Mouse (Mus musculus) small intestine, adult 2 months (tissue): ENCODE measurements around the gene Nsmf. TPM values are rescaled to one million over a fixed set of nuclear protein-coding genes. Genes with fewer than 3 reads are reported as not detected.

Experiments used
- H3K27ac ChIP-seq: fragments of 200-500 bp; 2 replicates; pipeline ENCODE4 v1.5.1; 2012; ENCODE audit warnings: low read depth, low read length, control low read depth, inconsistent platforms; ENCODE audit not compliant: insufficient read depth
- H3K27me3 ChIP-seq: fragments of 200-500 bp; 2 replicates; pipeline ENCODE4 v1.6.1; 2012; ENCODE audit warnings: mild to moderate bottlenecking, moderate library complexity, low read length, inconsistent platforms; ENCODE audit not compliant: control insufficient read depth, insufficient read depth
- H3K36me3 ChIP-seq: fragments of 200-500 bp; 2 replicates; pipeline ENCODE4 v1.6.1; 2012; ENCODE audit warnings: mild to moderate bottlenecking, low read length, control low read depth, inconsistent platforms; ENCODE audit not compliant: control insufficient read depth, insufficient read depth
- H3K4me1 ChIP-seq: fragments of 200-500 bp; 2 replicates; pipeline ENCODE4 v1.6.1; 2012; ENCODE audit warnings: low read length, inconsistent platforms, mixed read lengths; ENCODE audit not compliant: control insufficient read depth, insufficient read depth, insufficient read length
- H3K4me3 ChIP-seq: fragments of 200-500 bp; 2 replicates; pipeline ENCODE4 v1.5.1; 2012; ENCODE audit warnings: low read depth, mild to moderate bottlenecking, control low read depth, inconsistent platforms, low read length, moderate library complexity
- CTCF ChIP-seq: fragments of 200-500 bp; IDR thresholded peaks from 2 replicates; pipeline ENCODE4 v1.5.1; 2012; ENCODE audit warnings: low read depth, mild to moderate bottlenecking, control low read depth, inconsistent platforms, low read length, moderate library complexity, mixed read lengths; ENCODE audit not compliant: insufficient replicate concordance, insufficient read length; ENCODE audit errors: extremely low read depth
- POLR2A ChIP-seq: fragments of 200-500 bp; IDR thresholded peaks from 2 replicates; pipeline ENCODE4 v1.6.1; 2012; ENCODE audit warnings: low read depth, mild to moderate bottlenecking, control low read depth, inconsistent platforms, low read length, moderate library complexity
- WGBS: fragments of 180-500 bp; shearing (Covaris S2); methylation state at CpG from one replicate; pipeline ENCODE4 v1.1.7; 2018; 5-methylcytosine and 5-hydroxymethylcytosine counted together
- polyA plus RNA-seq: library from polyadenylated mRNA; depleted of rRNA; stranded (reverse); fragments of >200 nt; gene quantifications from 2 replicates; pipeline ENCODE4 v1.2.3, GENCODE M21; 2012; rRNA removed

Gene Nsmf
- polyA plus RNA-seq, 1 experiment, result 100 TPM

- Histone ChIP-seq H3K27ac (no peak overlapping the region), H3K27me3 (no peaks in the 10 kb centered on the region), H3K4me1 (peaks cover 8% of the 10 kb centered on the region; the same call in 1 of the 2 replicates), H3K4me3 (no peak overlapping the region), H3K36me3 (no peaks in the 10 kb centered on the region)
- TF ChIP-seq POLR2A, result no peak
- no peak for TF ChIP-seq CTCF
- 84% methylated on average over 3 of the region's 3 CpGs for WGBS
These were observed 45.5 kb downstream of the Nsmf start for GRCm38 (mm10) chr2:25099703-25100102.

- TF ChIP-seq CTCF, result no peak
- TF ChIP-seq POLR2A, result no peak
- H3K36me3 ChIP-seq, result no peaks in the 10 kb centered on the region
- no peaks in the 10 kb centered on the region for H3K4me1 ChIP-seq
- 89% methylated on average over 2 of the region's 2 CpGs for WGBS
- H3K4me3 ChIP-seq, result no peak overlapping the region
- H3K27ac ChIP-seq, result no peak overlapping the region
- H3K27me3 ChIP-seq, result no peaks in the 10 kb centered on the region
These were observed 50.0 kb downstream of the Nsmf start for GRCm38 (mm10) chr2:25104122-25104521.

GRCm38 (mm10) chr2:25106045-25106444 lies 51.9 kb downstream of the Nsmf start:
- WGBS, result 45% methylated on average over 3 of the region's 3 CpGs
- Histone ChIP-seq H3K27me3 (no peaks in the 10 kb centered on the region), H3K4me3 (no peak overlapping the region), H3K36me3 (no peaks in the 10 kb centered on the region), H3K27ac (no peak overlapping the region), H3K4me1 (peaks cover 6% of the 10 kb centered on the region; the same call in 1 of the 2 replicates)
- TF ChIP-seq CTCF, result no peak
- no peak for TF ChIP-seq POLR2A

GRCm38 (mm10) chr2:25109487-25109886 lies 55.3 kb downstream of the Nsmf start:
- H3K27ac ChIP-seq, result no peak overlapping the region
- no peaks in the 10 kb centered on the region for H3K36me3 ChIP-seq
- H3K27me3 ChIP-seq, result no peaks in the 10 kb centered on the region
- H3K4me3 ChIP-seq, result no peak overlapping the region
- TF ChIP-seq CTCF (no peak), POLR2A (no peak)
- peaks cover 11% of the 10 kb centered on the region for H3K4me1 ChIP-seq

- Histone ChIP-seq H3K36me3 (no peaks in the 10 kb centered on the region), H3K4me3 (no peak overlapping the region), H3K4me1 (peaks cover 11% of the 10 kb centered on the region), H3K27me3 (no peaks in the 10 kb centered on the region), H3K27ac (peak overlapping the region; percentile 29; the same call in 1 of the 2 replicates)
- TF ChIP-seq CTCF (no peak), POLR2A (no peak)
These were observed 56.5 kb downstream of the Nsmf start for GRCm38 (mm10) chr2:25110505-25111183.

- Histone ChIP-seq H3K4me3 (no peak overlapping the region), H3K27me3 (no peaks in the 10 kb centered on the region), H3K4me1 (peaks cover 11% of the 10 kb centered on the region), H3K27ac (peak overlapping the region; percentile 52; the same call in 1 of the 2 replicates), H3K36me3 (no peaks in the 10 kb centered on the region)
- 55% methylated on average over 9 of the region's 9 CpGs for WGBS
- no peak for TF ChIP-seq CTCF
- no peak for TF ChIP-seq POLR2A
These were observed 57.1 kb downstream of the Nsmf start for GRCm38 (mm10) chr2:25111184-25111791.

Other genes starting within 250 kb of the Nsmf start
- gene Ehmt1, start 134.7 kb upstream of the Nsmf start, polyA plus RNA-seq, result 21.0 and 32.2 TPM in 2 replicates
- gene Arrdc1, start 119.1 kb upstream of the Nsmf start, polyA plus RNA-seq, result 105 and 166 TPM in 2 replicates
- gene Zmynd19, start 104.6 kb upstream of the Nsmf start, polyA plus RNA-seq, result 1.7 and 3.2 TPM in 2 replicates
- gene Dph7, start 92.0 kb upstream of the Nsmf start, polyA plus RNA-seq, result 4.1 and 7.1 TPM in 2 replicates
- 9.8 and 14.6 TPM in 2 replicates for gene Mrpl41, start 79.3 kb upstream of the Nsmf start, polyA plus RNA-seq
- gene Pnpla7, start 78.3 kb upstream of the Nsmf start, polyA plus RNA-seq, result 7.4 and 20.5 TPM in 2 replicates
- 149 and 281 TPM in 2 replicates for gene Entpd8, start 25.9 kb downstream of the Nsmf start, polyA plus RNA-seq
- 14.1 and 15.5 TPM in 2 replicates for gene Noxa1, start 40.8 kb downstream of the Nsmf start, polyA plus RNA-seq
- 24.4 and 39.0 TPM in 2 replicates for gene Nrarp, start 126.4 kb downstream of the Nsmf start, polyA plus RNA-seq
- gene Tor4a, start 142.5 kb downstream of the Nsmf start, polyA plus RNA-seq, result 37.3 and 49.3 TPM in 2 replicates
- 21.8 and 37.2 TPM in 2 replicates for gene Nelfb, start 157.1 kb downstream of the Nsmf start, polyA plus RNA-seq
- gene Stpg3, start 160.3 kb downstream of the Nsmf start, polyA plus RNA-seq, result not detected in 2 replicates
- gene Fam166a, start 164.4 kb downstream of the Nsmf start, polyA plus RNA-seq, result 0.10 TPM in 1 of 2 replicates, not detected in the other
- gene Tubb4b, start 170.3 kb downstream of the Nsmf start, polyA plus RNA-seq, result 481 and 881 TPM in 2 replicates
- gene Slc34a3, start 180.0 kb downstream of the Nsmf start, polyA plus RNA-seq, result 0.05 and 5.6 TPM in 2 replicates
- gene Rnf224, start 182.4 kb downstream of the Nsmf start, polyA plus RNA-seq, result 0.10 TPM in 1 of 2 replicates, not detected in the other
- gene Rnf208, start 187.9 kb downstream of the Nsmf start, polyA plus RNA-seq, result 7.3 and 145 TPM in 2 replicates
- 1.7 and 10.7 TPM in 2 replicates for gene Cysrt1, start 188.1 kb downstream of the Nsmf start, polyA plus RNA-seq
- 15.3 and 45.8 TPM in 2 replicates for gene AL732309.1, start 192.5 kb downstream of the Nsmf start, polyA plus RNA-seq
- gene Tmem203, start 201.1 kb downstream of the Nsmf start, polyA plus RNA-seq, result 29.8 and 51.5 TPM in 2 replicates
- gene Tprn, start 208.3 kb downstream of the Nsmf start, polyA plus RNA-seq, result 183 and 436 TPM in 2 replicates
- 40.7 and 55.9 TPM in 2 replicates for gene Ssna1, start 218.1 kb downstream of the Nsmf start, polyA plus RNA-seq
- 31.0 and 71.6 TPM in 2 replicates for gene Anapc2, start 218.1 kb downstream of the Nsmf start, polyA plus RNA-seq
- not detected in 2 replicates for gene Tmem210, start 233.8 kb downstream of the Nsmf start, polyA plus RNA-seq
- 49.7 and 138 TPM in 2 replicates for gene Lrrc26, start 235.6 kb downstream of the Nsmf start, polyA plus RNA-seq